Mouse (Mus musculus): ENCODE results near the gene Ankrd28. TPM values are rescaled to one million over a fixed set of nuclear protein-coding genes. Genes with fewer than 3 reads are reported as not detected.

The Ankrd28 gene
- polyA plus RNA-seq, 1 experiment from 2014 or later, result 7.9 TPM

DNA sequence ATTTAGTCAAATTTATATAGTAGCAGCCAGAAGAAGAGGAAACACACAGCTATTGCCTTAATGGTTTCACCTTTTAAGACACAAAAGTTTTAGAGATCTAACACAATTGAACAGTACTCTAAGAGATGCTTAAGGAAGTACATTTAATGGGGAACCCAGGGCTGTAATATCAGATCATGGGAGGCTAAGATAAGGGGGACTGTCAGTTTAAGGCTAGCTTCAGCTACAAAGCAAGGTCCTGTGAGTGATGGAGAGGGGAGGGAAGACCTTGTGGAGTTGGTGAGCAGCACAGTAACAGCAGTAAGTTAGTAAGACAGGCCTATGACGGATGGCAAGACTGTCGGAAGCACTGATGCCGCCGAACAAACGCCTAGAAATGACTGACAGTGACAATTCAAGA, 113.1 kb downstream of the Ankrd28 start:
- H3K27ac ChIP-seq (ENCODE audit: low read depth, low read length), result no peak overlapping the region
- H3K4me3 ChIP-seq (ENCODE audit: low read depth, low read length), result no peak overlapping the region
- no peak overlapping the region for H3K9ac ChIP-seq (ENCODE audit: low read depth, low read length)
- H3K36me3 ChIP-seq (ENCODE audit: control insufficient read depth, insufficient read depth, low read length), result peaks cover 9% of the 10 kb centered on the region; the same call in 1 of the 2 replicates
- ATAC-seq (replicated peaks; ENCODE audit: insufficient number of reproducible peaks, low FRiP score, low TSS enrichment), result no peak
- 94% methylated on average over 5 of the region's 5 CpGs for WGBS (ENCODE audit: insufficient replicate concordance)
- no peak overlapping the region for H3K4me2 ChIP-seq
- no peaks in the 10 kb centered on the region for H3K4me1 ChIP-seq (ENCODE audit: control insufficient read depth, insufficient read depth, low read length)
- no peaks in the 10 kb centered on the region for H3K27me3 ChIP-seq (ENCODE audit: control insufficient read depth, insufficient read depth, low read length)
- no peaks in the 10 kb centered on the region for H3K9me3 ChIP-seq (replicated peaks; ENCODE audit: control insufficient read depth, low read length)

DNA sequence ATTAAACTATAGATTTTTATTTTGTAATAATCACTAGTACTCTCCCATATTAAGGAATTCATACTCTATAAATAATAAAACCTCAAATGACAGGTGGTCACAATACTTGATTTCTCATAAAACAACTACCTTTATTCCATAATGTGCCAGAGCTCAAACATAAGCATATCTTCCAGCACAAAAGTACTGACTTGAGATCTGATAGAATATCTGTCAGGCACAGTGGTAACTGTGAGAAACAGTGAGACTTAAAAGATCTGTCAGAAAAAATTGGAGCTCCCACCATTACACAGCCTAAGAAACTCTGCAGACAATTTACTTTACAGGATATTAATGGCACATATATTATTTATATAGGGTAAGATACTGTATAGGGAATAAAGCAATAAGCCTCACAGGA, 114.8 kb downstream of the Ankrd28 start:
- Histone ChIP-seq H3K27me3 (ENCODE audit: control insufficient read depth, insufficient read depth, low read length) (no peaks in the 10 kb centered on the region), H3K4me3 (ENCODE audit: low read depth, low read length) (no peak overlapping the region), H3K27ac (ENCODE audit: low read depth, low read length) (no peak overlapping the region), H3K4me2 (no peak overlapping the region), H3K9ac (ENCODE audit: low read depth, low read length) (no peak overlapping the region), H3K4me1 (ENCODE audit: control insufficient read depth, insufficient read depth, low read length) (no peaks in the 10 kb centered on the region), H3K36me3 (ENCODE audit: control insufficient read depth, insufficient read depth, low read length) (peaks cover 7% of the 10 kb centered on the region; the same call in 1 of the 2 replicates), H3K9me3 (replicated peaks; ENCODE audit: control insufficient read depth, low read length) (no peaks in the 10 kb centered on the region)
- no peak for ATAC-seq (replicated peaks; ENCODE audit: insufficient number of reproducible peaks, low FRiP score, low TSS enrichment)

DNA sequence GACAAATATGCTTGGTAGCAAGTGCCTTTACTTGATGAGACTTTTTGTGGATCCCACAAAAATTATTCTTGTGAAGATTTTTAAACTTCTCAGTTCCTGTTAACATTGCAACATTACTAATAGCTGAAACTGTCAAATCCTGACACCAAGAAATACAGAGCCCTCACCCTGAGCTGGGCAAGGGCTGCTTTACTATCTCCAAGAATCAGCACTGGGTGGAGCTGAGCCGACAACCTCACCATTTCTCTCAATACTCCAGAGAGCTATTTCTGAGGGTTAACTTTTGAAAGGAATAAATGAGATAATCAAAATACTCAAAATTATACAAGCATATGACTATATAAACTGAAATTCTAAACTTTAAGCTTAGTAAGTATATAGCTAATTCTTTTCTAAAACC, 121.1 kb downstream of the Ankrd28 start:
- Histone ChIP-seq H3K27me3 (ENCODE audit: control insufficient read depth, insufficient read depth, low read length) (no peaks in the 10 kb centered on the region), H3K36me3 (ENCODE audit: control insufficient read depth, insufficient read depth, low read length) (0 out of 2 replicates have a peak, but pooled peaks cover 6% of the 10 kb centered on the region), H3K4me1 (ENCODE audit: control insufficient read depth, insufficient read depth, low read length) (no peaks in the 10 kb centered on the region), H3K4me3 (ENCODE audit: low read depth, low read length) (no peak overlapping the region), H3K9me3 (replicated peaks; ENCODE audit: control insufficient read depth, low read length) (no peaks in the 10 kb centered on the region), H3K27ac (ENCODE audit: low read depth, low read length) (no peak overlapping the region), H3K4me2 (no peak overlapping the region), H3K9ac (ENCODE audit: low read depth, low read length) (no peak overlapping the region)
- WGBS (ENCODE audit: insufficient replicate concordance), result 68% methylated on average over 1 of the region's 1 CpGs
- ATAC-seq (replicated peaks; ENCODE audit: insufficient number of reproducible peaks, low FRiP score, low TSS enrichment), result no peak

DNA sequence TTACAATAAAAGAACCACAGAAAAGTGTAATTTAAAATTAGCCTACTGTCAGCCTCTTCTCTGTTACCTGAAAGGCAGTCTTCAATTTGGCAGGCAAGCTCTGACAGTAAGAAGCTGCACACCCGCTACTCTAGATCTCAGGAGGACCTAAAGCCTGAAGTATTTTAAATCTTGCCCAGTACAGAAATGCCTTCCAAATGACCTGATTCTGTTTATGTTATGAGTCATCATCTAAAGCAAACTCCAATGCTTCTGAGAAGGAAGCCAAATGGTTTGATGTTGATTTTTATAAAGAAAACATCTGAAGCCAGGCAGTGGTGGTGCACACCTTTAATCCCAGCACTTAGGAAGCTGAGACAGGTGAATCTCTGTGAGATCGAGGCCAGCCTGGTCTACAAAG, 130.1 kb downstream of the Ankrd28 start:
- no peak overlapping the region for H3K4me2 ChIP-seq
- no peaks in the 10 kb centered on the region for H3K9me3 ChIP-seq (replicated peaks; ENCODE audit: control insufficient read depth, low read length)
- peaks cover 11% of the 10 kb centered on the region; the same call in 1 of the 2 replicates for H3K36me3 ChIP-seq (ENCODE audit: control insufficient read depth, insufficient read depth, low read length)
- WGBS (ENCODE audit: insufficient replicate concordance), result 86% methylated on average over 2 of the region's 2 CpGs
- H3K27ac ChIP-seq (ENCODE audit: low read depth, low read length), result no peak overlapping the region
- no peaks in the 10 kb centered on the region for H3K27me3 ChIP-seq (ENCODE audit: control insufficient read depth, insufficient read depth, low read length)
- H3K4me1 ChIP-seq (ENCODE audit: control insufficient read depth, insufficient read depth, low read length), result peaks cover 2% of the 10 kb centered on the region; the same call in 1 of the 2 replicates
- H3K4me3 ChIP-seq (ENCODE audit: low read depth, low read length), result no peak overlapping the region
- no peak overlapping the region for H3K9ac ChIP-seq (ENCODE audit: low read depth, low read length)
- no peak for ATAC-seq (replicated peaks; ENCODE audit: insufficient number of reproducible peaks, low FRiP score, low TSS enrichment)

DNA sequence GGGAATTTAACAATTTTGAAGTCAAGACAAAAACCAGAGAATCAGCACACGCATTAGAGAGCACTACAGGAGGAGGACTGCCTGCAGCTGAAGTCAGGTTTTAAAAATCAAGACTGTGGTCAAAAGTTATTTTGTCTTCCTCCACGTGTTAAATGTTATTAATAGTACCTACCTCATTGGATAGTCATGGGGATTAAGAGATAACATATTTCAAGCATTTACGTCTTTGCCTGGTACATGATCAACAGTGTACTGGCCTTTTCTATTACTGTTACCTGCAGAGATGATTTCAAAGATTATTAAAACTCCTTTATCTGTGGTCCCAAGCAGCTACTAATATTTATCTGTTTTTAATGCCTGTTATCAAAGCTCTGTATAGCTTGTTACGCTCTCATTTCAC, 132.7 kb downstream of the Ankrd28 start:
- 69% methylated on average over 4 of the region's 4 CpGs for WGBS (ENCODE audit: insufficient replicate concordance)
- Histone ChIP-seq H3K4me2 (no peak overlapping the region), H3K27ac (ENCODE audit: low read depth, low read length) (peak overlapping the region; percentile 25), H3K27me3 (ENCODE audit: control insufficient read depth, insufficient read depth, low read length) (no peaks in the 10 kb centered on the region), H3K4me1 (ENCODE audit: control insufficient read depth, insufficient read depth, low read length) (peaks cover 2% of the 10 kb centered on the region; the same call in 1 of the 2 replicates), H3K36me3 (ENCODE audit: control insufficient read depth, insufficient read depth, low read length) (peaks cover 8% of the 10 kb centered on the region; the same call in 1 of the 2 replicates), H3K9me3 (replicated peaks; ENCODE audit: control insufficient read depth, low read length) (no peaks in the 10 kb centered on the region), H3K4me3 (ENCODE audit: low read depth, low read length) (no peak overlapping the region), H3K9ac (ENCODE audit: low read depth, low read length) (no peak overlapping the region)
- ATAC-seq (replicated peaks; ENCODE audit: insufficient number of reproducible peaks, low FRiP score, low TSS enrichment), result no peak

DNA sequence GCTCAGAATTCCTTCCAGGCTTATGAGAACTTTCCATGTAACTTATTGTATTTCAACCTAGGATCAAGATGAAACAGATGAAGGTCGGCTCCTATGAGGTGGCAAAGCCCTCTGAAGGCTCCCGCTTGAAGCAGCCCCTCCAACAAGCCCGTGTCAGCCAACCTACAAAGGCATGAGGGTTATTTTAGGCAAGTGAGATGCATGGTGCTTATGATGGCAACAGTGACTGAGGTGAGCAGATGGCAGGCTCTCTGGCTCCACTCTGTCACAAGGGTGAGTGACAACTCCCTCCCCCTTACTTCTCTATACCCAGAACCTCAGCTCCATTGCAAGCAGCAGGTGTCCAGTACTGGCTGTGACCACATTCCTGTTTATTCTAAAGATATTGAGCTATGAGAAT, 133.1 kb downstream of the Ankrd28 start:
- no peak overlapping the region for H3K4me3 ChIP-seq (ENCODE audit: low read depth, low read length)
- peaks cover 8% of the 10 kb centered on the region; the same call in 1 of the 2 replicates for H3K36me3 ChIP-seq (ENCODE audit: control insufficient read depth, insufficient read depth, low read length)
- H3K4me2 ChIP-seq, result no peak overlapping the region
- no peaks in the 10 kb centered on the region for H3K27me3 ChIP-seq (ENCODE audit: control insufficient read depth, insufficient read depth, low read length)
- no peaks in the 10 kb centered on the region; the same call in 1 of the 2 replicates for H3K4me1 ChIP-seq (ENCODE audit: control insufficient read depth, insufficient read depth, low read length)
- no peaks in the 10 kb centered on the region for H3K9me3 ChIP-seq (replicated peaks; ENCODE audit: control insufficient read depth, low read length)
- H3K9ac ChIP-seq (ENCODE audit: low read depth, low read length), result no peak overlapping the region
- ATAC-seq (replicated peaks; ENCODE audit: insufficient number of reproducible peaks, low FRiP score, low TSS enrichment), result no peak
- peak overlapping the region; percentile 25 for H3K27ac ChIP-seq (ENCODE audit: low read depth, low read length)
- WGBS (ENCODE audit: insufficient replicate concordance), result 53% methylated on average over 3 of the region's 3 CpGs

DNA sequence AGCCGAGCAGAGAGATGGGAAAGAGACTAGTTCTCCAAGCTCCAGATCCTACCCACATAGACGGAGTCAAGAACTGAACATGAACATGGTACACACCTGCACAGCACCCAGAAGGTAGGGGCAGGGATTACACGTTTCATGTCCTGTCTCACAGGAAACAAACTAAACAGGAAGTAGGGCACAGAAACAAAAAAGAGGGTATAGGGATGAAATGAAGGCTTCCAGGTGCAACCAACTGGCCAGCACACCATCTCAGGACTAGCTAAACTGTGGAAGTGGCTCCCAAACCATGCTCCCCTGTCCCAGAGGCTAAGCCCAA, 133.5 kb downstream of the Ankrd28 start:
- Histone ChIP-seq H3K27me3 (ENCODE audit: control insufficient read depth, insufficient read depth, low read length) (no peaks in the 10 kb centered on the region), H3K9me3 (replicated peaks; ENCODE audit: control insufficient read depth, low read length) (no peaks in the 10 kb centered on the region), H3K4me1 (ENCODE audit: control insufficient read depth, insufficient read depth, low read length) (no peaks in the 10 kb centered on the region; the same call in 1 of the 2 replicates), H3K4me2 (no peak overlapping the region), H3K36me3 (ENCODE audit: control insufficient read depth, insufficient read depth, low read length) (peaks cover 5% of the 10 kb centered on the region; the same call in 1 of the 2 replicates), H3K27ac (ENCODE audit: low read depth, low read length) (peak overlapping the region; percentile 25), H3K9ac (ENCODE audit: low read depth, low read length) (no peak overlapping the region), H3K4me3 (ENCODE audit: low read depth, low read length) (no peak overlapping the region)
- 83% methylated on average over 3 of the region's 3 CpGs for WGBS (ENCODE audit: insufficient replicate concordance)
- ATAC-seq (replicated peaks; ENCODE audit: insufficient number of reproducible peaks, low FRiP score, low TSS enrichment), result no peak

DNA sequence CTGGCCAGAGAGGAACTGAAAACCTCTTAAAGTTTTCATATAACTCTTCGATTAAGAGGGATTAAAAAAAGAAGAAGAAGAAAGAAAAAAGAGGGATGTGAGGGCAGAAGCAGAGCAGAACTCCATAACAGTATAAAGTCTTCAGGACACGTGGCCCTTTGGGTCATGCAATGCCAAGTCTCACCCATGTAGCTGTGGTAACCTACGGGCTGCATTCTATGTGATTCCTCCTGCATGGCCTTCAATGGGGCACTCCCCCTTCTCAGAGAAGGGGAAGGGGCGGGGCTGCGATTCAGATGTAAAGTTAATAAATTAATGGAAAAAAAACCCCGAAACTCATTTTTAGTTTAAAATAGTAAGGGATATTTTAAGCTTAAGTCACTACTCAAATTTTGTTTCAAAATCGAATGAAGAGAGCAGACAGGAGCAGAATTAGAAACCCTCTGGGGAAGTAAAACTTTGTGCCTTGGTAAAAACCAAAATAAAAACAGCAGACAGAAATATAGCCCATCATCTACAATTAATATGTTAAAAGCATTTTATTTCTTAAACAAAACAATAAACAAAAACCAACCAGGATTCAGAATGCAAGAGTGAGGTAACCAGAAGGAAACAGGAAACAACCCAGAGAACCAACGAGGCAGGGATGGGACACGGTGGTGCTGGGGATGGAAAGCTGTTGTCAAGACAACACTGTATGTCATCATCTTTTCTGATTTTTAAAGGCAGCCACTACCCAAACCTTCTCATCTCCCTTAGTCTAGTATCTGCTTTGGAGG, 134.1 kb downstream of the Ankrd28 start:
- no peak overlapping the region for H3K9ac ChIP-seq (ENCODE audit: low read depth, low read length)
- 84% methylated on average over 9 of the region's 9 CpGs for WGBS (ENCODE audit: insufficient replicate concordance)
- no peak for ATAC-seq (replicated peaks; ENCODE audit: insufficient number of reproducible peaks, low FRiP score, low TSS enrichment)
- H3K9me3 ChIP-seq (replicated peaks; ENCODE audit: control insufficient read depth, low read length), result no peaks in the 10 kb centered on the region
- H3K27ac ChIP-seq (ENCODE audit: low read depth, low read length), result no peak overlapping the region
- no peak overlapping the region for H3K4me3 ChIP-seq (ENCODE audit: low read depth, low read length)
- H3K36me3 ChIP-seq (ENCODE audit: control insufficient read depth, insufficient read depth, low read length), result peaks cover 5% of the 10 kb centered on the region; the same call in 1 of the 2 replicates
- no peaks in the 10 kb centered on the region for H3K27me3 ChIP-seq (ENCODE audit: control insufficient read depth, insufficient read depth, low read length)
- H3K4me1 ChIP-seq (ENCODE audit: control insufficient read depth, insufficient read depth, low read length), result no peaks in the 10 kb centered on the region; the same call in 1 of the 2 replicates
- H3K4me2 ChIP-seq, result no peak overlapping the region

DNA sequence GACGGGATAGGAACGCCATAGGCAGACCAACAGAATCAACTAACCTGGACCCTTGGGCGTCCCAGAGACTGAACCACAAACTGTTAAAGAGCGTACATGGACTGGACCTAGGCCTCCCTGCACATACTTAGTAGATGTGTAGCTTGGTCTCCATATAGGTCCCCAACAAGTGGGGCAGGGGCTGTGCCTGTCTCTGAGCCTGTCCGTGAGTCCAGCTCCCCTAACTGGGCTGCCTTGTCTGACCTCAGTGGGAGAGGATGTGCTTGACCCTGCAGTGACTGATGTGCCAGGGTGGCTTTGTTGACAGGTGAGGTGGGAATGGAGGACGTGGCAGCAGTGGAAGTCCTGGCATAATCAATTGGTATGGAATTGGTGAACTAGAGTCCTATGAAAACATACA, 137.9 kb downstream of the Ankrd28 start:
- Histone ChIP-seq H3K9ac (ENCODE audit: low read depth, low read length) (no peak overlapping the region), H3K27me3 (ENCODE audit: control insufficient read depth, insufficient read depth, low read length) (no peaks in the 10 kb centered on the region), H3K4me3 (ENCODE audit: low read depth, low read length) (no peak overlapping the region), H3K36me3 (ENCODE audit: control insufficient read depth, insufficient read depth, low read length) (no peaks in the 10 kb centered on the region), H3K4me2 (no peak overlapping the region), H3K9me3 (replicated peaks; ENCODE audit: control insufficient read depth, low read length) (no peaks in the 10 kb centered on the region), H3K4me1 (ENCODE audit: control insufficient read depth, insufficient read depth, low read length) (no peaks in the 10 kb centered on the region), H3K27ac (ENCODE audit: low read depth, low read length) (no peak overlapping the region)
- no peak for ATAC-seq (replicated peaks; ENCODE audit: insufficient number of reproducible peaks, low FRiP score, low TSS enrichment)
- WGBS (ENCODE audit: insufficient replicate concordance), result 83% methylated on average over 6 of the region's 6 CpGs
